12 mouse cellular contexts compared by ENCODE assay signal in the genomic region with DNA sequence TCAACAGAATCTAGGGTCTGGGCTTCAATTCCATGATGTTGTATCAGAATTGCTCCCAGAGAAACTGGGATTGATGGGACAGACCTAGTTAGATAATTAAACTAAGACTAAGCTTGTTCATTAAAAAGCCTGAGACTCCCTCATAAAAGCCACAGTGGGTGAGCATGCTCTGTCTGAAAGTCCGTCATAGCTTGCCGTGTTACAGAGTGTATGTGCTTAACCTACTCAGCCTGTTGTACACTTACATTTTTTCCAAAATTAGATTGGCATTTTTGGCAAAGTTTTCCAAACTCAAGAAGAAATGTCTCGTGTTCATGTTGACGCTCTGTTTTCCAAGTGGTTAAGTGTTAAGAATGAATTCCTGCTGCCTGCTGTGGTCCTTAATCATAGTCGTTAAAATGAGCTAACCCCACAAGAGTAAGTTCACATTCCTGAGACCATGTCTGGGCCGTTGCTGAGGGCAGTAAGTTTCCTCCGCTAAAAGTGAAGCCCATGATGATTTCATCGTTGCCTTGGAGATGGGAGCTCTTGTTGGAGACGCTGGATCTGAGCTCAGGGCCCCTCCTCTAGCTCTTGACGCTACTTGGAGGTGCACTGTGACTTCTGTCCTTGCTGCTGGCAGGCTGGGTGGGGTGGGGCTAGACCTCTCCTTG.
DNase-seq lines count a peak whose midpoint lies in the region; ATAC-seq and TF ChIP-seq lines count a peak whose summit lies in the region.
"Had no signal": no experiment of that assay in that cellular context is flagged by ENCODE, and none has a peak within 500 bp of the region (broad histone marks: within the 10 kb centered on the region; RNA-seq: fewer than 3 reads in every experiment).

No protein-coding gene starts in this region.

- peaks cover 4% of the 10 kb centered on the region; the same call in 1 of the 2 replicates for H3K36me3 ChIP-seq in liver, adult 2 months (ENCODE audit: control insufficient read depth, insufficient read depth, low read length)
- peaks cover 5% of the 10 kb centered on the region; the same call in 1 of the 2 replicates for H3K36me3 ChIP-seq in liver, embryonic 11.5 days (ENCODE audit: control insufficient read depth, insufficient read depth, low read length)
- H3K36me3 ChIP-seq in limb, embryonic 13.5 days: peaks cover 54% of the 10 kb centered on the region
- peaks cover 7% of the 10 kb centered on the region; the same call in 1 of the 2 replicates for H3K36me3 ChIP-seq in stomach, postnatal 0 days (ENCODE audit: control insufficient read depth, insufficient read depth, low read length)

- H3K79me2 ChIP-seq in liver, adult 2 months (ENCODE audit: control insufficient read depth, insufficient read depth, low read length): no peaks in the 10 kb centered on the region

- no peak for TF ChIP-seq CTCF in cerebellum, adult 2 months (IDR thresholded peaks at IDR 0.05; ENCODE audit: borderline replicate concordance, insufficient read depth, low read depth, low read length)
- no peak for TF ChIP-seq CTCF in liver, adult 2 months (IDR thresholded peaks at IDR 0.05; ENCODE audit: low read depth, low read length)
- TF ChIP-seq CTCF in stomach, postnatal 0 days (IDR thresholded peaks at IDR 0.05; ENCODE audit: low read depth): no peak

- H3K9ac ChIP-seq in liver, adult 2 months (ENCODE audit: low read depth, low read length): no peak overlapping the region
- H3K9ac ChIP-seq in liver, embryonic 11.5 days (ENCODE audit: low read depth, low read length): no peak overlapping the region
- no peak overlapping the region for H3K9ac ChIP-seq in limb, embryonic 13.5 days
- no peak overlapping the region for H3K9ac ChIP-seq in stomach, postnatal 0 days (ENCODE audit: low read length)
- H3K9ac ChIP-seq: hindbrain, embryonic 15.5 days; liver, embryonic 15.5 days had no signal

- no peak for TF ChIP-seq EP300 in stomach, postnatal 0 days (optimal IDR thresholded peaks at IDR 0.05)

- no peaks in the 10 kb centered on the region for H3K27me3 ChIP-seq in cerebellum, adult 2 months (ENCODE audit: control insufficient read depth, insufficient read depth, low read length)
- no peaks in the 10 kb centered on the region for H3K27me3 ChIP-seq in liver, adult 2 months (ENCODE audit: control insufficient read depth, insufficient read depth, low read length)
- H3K27me3 ChIP-seq in liver, embryonic 11.5 days (replicated peaks; ENCODE audit: control insufficient read depth, insufficient read depth, low read length): no peaks in the 10 kb centered on the region
- H3K27me3 ChIP-seq in limb, embryonic 13.5 days: no peaks in the 10 kb centered on the region
- no peaks in the 10 kb centered on the region for H3K27me3 ChIP-seq in stomach, postnatal 0 days (ENCODE audit: control insufficient read depth, insufficient read depth, low read length)
- H3K27me3 ChIP-seq: hindbrain, embryonic 15.5 days had no signal

- no peak for ATAC-seq in liver, embryonic 11.5 days (replicated peaks; ENCODE audit: low FRiP score)
- peak; percentile 60 for ATAC-seq in limb, embryonic 13.5 days (ENCODE audit: low FRiP score, low read depth)
- ATAC-seq in stomach, postnatal 0 days (ENCODE audit: low FRiP score, low TSS enrichment): peak; percentile 44; the same call in 1 of the 2 replicates

- no peak for DNase-seq in cerebellum, adult 2 months
- DNase-seq in cerebellum, adult 11-12 months: no peak
- no peak for DNase-seq in liver, adult 2 months (ENCODE audit: extremely low read depth, low read depth, low spot score)
- no peak for DNase-seq in liver, embryonic 11.5 days (ENCODE audit: low spot score)
- DNase-seq in stomach, postnatal 0 days (ENCODE audit: low spot score): no peak
- DNase-seq in adrenal gland, adult 18-20 months (ENCODE audit: low spot score in 2 of 2): no peak
- no peak for DNase-seq in right cerebral cortex, postnatal 25 days
- DNase-seq: cerebellum, postnatal 10 days; thymus, adult 18-20 months had no signal

- H3K4me2 ChIP-seq in liver, embryonic 11.5 days: no peak overlapping the region
- peak overlapping the region; percentile 27 for H3K4me2 ChIP-seq in limb, embryonic 13.5 days (replicated peaks)
- H3K4me2 ChIP-seq in stomach, postnatal 0 days (replicated peaks; ENCODE audit: low read depth): no peak overlapping the region
- H3K4me2 ChIP-seq: hindbrain, embryonic 15.5 days; liver, embryonic 15.5 days had no signal

- 59% methylated on average over 10 of the region's 10 CpGs for WGBS in cerebellum, adult 2 months
- whole genome bisulfite sequencing in liver, adult 2 months: 74% methylated on average over 10 of the region's 10 CpGs
- WGBS in liver, embryonic 11.5 days: 60% methylated on average over 10 of the region's 10 CpGs
- 13% methylated on average over 10 of the region's 10 CpGs for WGBS in limb, embryonic 13.5 days
- 37% methylated on average over 10 of the region's 10 CpGs for WGBS in stomach, postnatal 0 days

- H3K27ac ChIP-seq in cerebellum, adult 2 months (ENCODE audit: insufficient read depth, low read length): 0 out of 2 replicates have a peak overlapping the region, but pooled peaks have one; percentile 30
- 0 out of 2 replicates have a peak overlapping the region, but pooled peaks have one; percentile 10 for H3K27ac ChIP-seq in liver, adult 2 months (replicated peaks; ENCODE audit: insufficient read depth, low read depth, low read length)
- no peak overlapping the region for H3K27ac ChIP-seq in liver, embryonic 11.5 days (ENCODE audit: low read depth, low read length)
- H3K27ac ChIP-seq in limb, embryonic 13.5 days: peak overlapping the region; percentile 53
- H3K27ac ChIP-seq in stomach, postnatal 0 days (replicated peaks): no peak overlapping the region
- H3K27ac ChIP-seq: hindbrain, embryonic 15.5 days; liver, embryonic 15.5 days had no signal

- H3K4me3 ChIP-seq in cerebellum, adult 2 months (replicated peaks; ENCODE audit: insufficient read depth, low read depth, low read length): no peak overlapping the region
- no peak overlapping the region for H3K4me3 ChIP-seq in liver, adult 2 months (ENCODE audit: insufficient read depth, low read depth, low read length)
- no peak overlapping the region for H3K4me3 ChIP-seq in liver, embryonic 11.5 days (ENCODE audit: low read depth, low read length)
- no peak overlapping the region for H3K4me3 ChIP-seq in limb, embryonic 13.5 days
- no peak overlapping the region for H3K4me3 ChIP-seq in stomach, postnatal 0 days (ENCODE audit: low read depth, low read length)
- H3K4me3 ChIP-seq: hindbrain, embryonic 15.5 days; liver, embryonic 15.5 days had no signal

- H3K9me3 ChIP-seq in liver, embryonic 11.5 days (ENCODE audit: control insufficient read depth, low read length): no peaks in the 10 kb centered on the region
- no peaks in the 10 kb centered on the region for H3K9me3 ChIP-seq in limb, embryonic 13.5 days
- no peaks in the 10 kb centered on the region for H3K9me3 ChIP-seq in stomach, postnatal 0 days (ENCODE audit: control insufficient read depth, low read length)
- H3K9me3 ChIP-seq: hindbrain, embryonic 15.5 days; liver, embryonic 15.5 days had no signal

- peaks cover 21% of the 10 kb centered on the region for H3K4me1 ChIP-seq in cerebellum, adult 2 months (ENCODE audit: control insufficient read depth, insufficient read depth, low read length)
- H3K4me1 ChIP-seq in liver, adult 2 months (ENCODE audit: control insufficient read depth, insufficient read depth, low read length): peaks cover 16% of the 10 kb centered on the region
- no peaks in the 10 kb centered on the region; the same call in 1 of the 2 replicates for H3K4me1 ChIP-seq in liver, embryonic 11.5 days (replicated peaks; ENCODE audit: control insufficient read depth, insufficient read depth, low read length)
- peaks cover 63% of the 10 kb centered on the region for H3K4me1 ChIP-seq in limb, embryonic 13.5 days
- no peaks in the 10 kb centered on the region for H3K4me1 ChIP-seq in stomach, postnatal 0 days (replicated peaks; ENCODE audit: control insufficient read depth, insufficient read depth)

- TF ChIP-seq POLR2A in cerebellum, adult 2 months (IDR thresholded peaks at IDR 0.05; ENCODE audit: borderline replicate concordance, insufficient read depth, low read length): no peak
- TF ChIP-seq POLR2A in liver, adult 2 months (IDR thresholded peaks at IDR 0.05; ENCODE audit: extremely low read depth, insufficient read depth, low read length): no peak

Comparison
In these comparisons a context has a peak if more than half of its experiments do, and no peak if none do; other contexts are left out.
1. H3K27ac ChIP-seq: peak in cerebellum, adult 2 months (single experiment), liver, adult 2 months (single experiment) and limb, embryonic 13.5 days (single experiment); none in liver, embryonic 11.5 days (single experiment) and stomach, postnatal 0 days (single experiment).